Mouse (Mus musculus): ENCODE data around the gene Rasgrp4.

DNA sequence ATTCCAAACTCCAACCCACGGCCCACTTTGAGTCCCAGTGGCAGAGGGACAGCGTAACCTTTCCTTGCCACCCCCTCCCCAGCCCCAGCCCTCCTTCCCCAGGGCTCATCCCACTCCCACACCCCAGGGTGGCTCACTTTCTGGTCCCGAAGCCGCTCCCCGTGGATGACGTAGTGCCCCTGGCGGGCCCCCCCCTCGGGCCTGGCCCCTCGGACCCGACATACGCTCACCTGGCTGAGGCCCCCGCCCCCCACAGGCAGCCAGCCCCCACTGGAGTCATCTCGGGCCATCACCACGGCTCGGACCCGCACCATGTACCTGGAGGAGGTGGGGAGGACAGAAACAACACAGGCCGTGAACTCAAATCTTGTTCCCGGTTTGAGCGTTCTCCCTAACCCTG is 33.0 kb downstream of the Rasgrp4 start:
- no peak for TF ChIP-seq POLR2A (IDR thresholded peaks at IDR 0.05; ENCODE audit: borderline replicate concordance, insufficient read depth, low read length)
- no peak for TF ChIP-seq CTCF (IDR thresholded peaks at IDR 0.05; ENCODE audit: borderline replicate concordance, insufficient read depth, low read depth, low read length)

Measured in cerebellum, adult 2 months (tissue).